31 mouse cellular contexts compared by ENCODE assay signal in the genomic region with DNA sequence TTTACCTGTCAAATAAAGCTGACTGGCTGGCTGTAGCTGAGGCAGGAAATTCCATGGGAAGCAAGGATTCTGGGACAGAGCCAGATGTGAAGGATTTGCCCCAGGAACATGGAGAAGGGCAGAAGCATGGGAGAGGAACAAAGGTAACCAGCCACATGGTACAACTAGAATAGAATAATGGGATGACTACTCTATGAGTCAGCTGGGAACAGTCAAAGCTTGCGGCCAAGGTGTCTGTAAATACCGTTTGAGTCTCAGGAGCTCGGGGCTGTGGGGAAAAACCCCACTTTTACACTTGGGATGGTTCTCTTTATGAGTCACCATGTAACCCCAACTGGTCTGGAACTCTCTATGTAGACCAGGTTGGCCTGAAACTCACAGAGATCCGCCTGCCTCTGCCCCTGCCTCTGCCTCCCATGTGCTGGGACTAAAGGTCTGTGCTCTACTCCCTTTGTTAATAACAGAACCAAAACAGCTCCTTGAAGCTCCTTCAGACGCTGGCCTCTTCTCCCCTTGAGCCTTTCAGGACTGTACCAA. TPM values are rescaled to one million over a fixed set of nuclear protein-coding genes. Genes with fewer than 3 reads are reported as not detected.
DNase-seq lines count a peak whose midpoint lies in the region; ATAC-seq and TF ChIP-seq lines count a peak whose summit lies in the region.
"Had no signal": no experiment of that assay in that cellular context is flagged by ENCODE, and none has a peak within 500 bp of the region (broad histone marks: within the 10 kb centered on the region; RNA-seq: fewer than 3 reads in every experiment).

No protein-coding gene starts in this region.

- DNase-seq in heart, adult 11 months = peak; percentile 68
- no peak for DNase-seq in heart, adult 9 months (ENCODE audit: low spot score in 2 of 2)
- DNase-seq in Patski (ENCODE audit: low read depth, low spot score) = peak; percentile 34
- DNase-seq in gonadal fat pad, adult 2 months (ENCODE audit: low read depth) = peak; percentile 8
- no peak for DNase-seq in layer of hippocampus, adult 2 months (ENCODE audit: low spot score in 2 of 2)
- DNase-seq in ovary, postnatal 10 days (ENCODE audit: low spot score) = no peak
- DNase-seq in thymus, postnatal 36 days = no peak
- DNase-seq: adrenal gland, postnatal 10 days; adrenal gland, postnatal 36 days; cerebellum, adult 11 months; cerebellum, adult 2 months; cerebellum, adult 9-11 months; cerebellum, postnatal 25 days; embryo, embryonic 11 days; gastrocnemius, adult 2 months; gastrocnemius, postnatal 14 days; heart, adult 2 months; heart, postnatal 14 days; heart, postnatal 4 days; kidney, adult 18-20 months had no signal

- POLR2A ChIA-PET in Patski (lab: Charles Lee) = no interaction called here

- TF ChIP-seq CTCF in C2C12 (IDR thresholded peaks at IDR 0.05; ENCODE audit: control insufficient read depth, insufficient read depth, insufficient read length) (no peak), Patski (IDR thresholded peaks at IDR 0.05) (no peak)
- TF ChIP-seq CTCF in layer of hippocampus, adult 2 months (conservative IDR thresholded peaks at IDR 0.05) = no peak

- H3K27ac ChIP-seq in layer of hippocampus, adult 2 months = no peak overlapping the region; the same call in 1 of the 2 replicates
- H3K27ac ChIP-seq: embryonic facial prominence, embryonic 10.5 days; embryonic facial prominence, embryonic 13.5 days; gastrocnemius, adult 2 months; heart, embryonic 15.5 days; hindbrain, embryonic 14.5 days; hindbrain, postnatal 0 days had no signal

- peak; percentile 51 for ATAC-seq in Patski
- ATAC-seq: forebrain, embryonic 14.5 days; hindbrain, postnatal 0 days; inflammation-experienced regulatory T-cells, adult 6 months; intestine, embryonic 16.5 days had no signal

- H3K79me2 ChIP-seq in C2C12 (ENCODE audit: control insufficient read depth, insufficient read depth) = no peaks in the 10 kb centered on the region

- CTCF ChIA-PET in Patski (lab: Charles Lee) = interaction anchor here (1.2 kb wide), 1 partner anchor 9 kb away, joined by 3 read pairs; no protein-coding TSS in a partner anchor

- H3ac ChIP-seq in C2C12 (ENCODE audit: control insufficient read depth, insufficient read length, low read depth) = no peak overlapping the region

- no peaks in the 10 kb centered on the region for H3K79me3 ChIP-seq in C2C12 (ENCODE audit: low read depth)

- H3K4me3 ChIP-seq in C2C12 (ENCODE audit: insufficient read depth, poor library complexity, severe bottlenecking) = no peak overlapping the region
- no peak overlapping the region for H3K4me3 ChIP-seq in layer of hippocampus, adult 2 months
- H3K4me3 ChIP-seq: embryonic facial prominence, embryonic 10.5 days; embryonic facial prominence, embryonic 13.5 days; gastrocnemius, adult 2 months; heart, adult 2 months; heart, embryonic 12.5 days; heart, embryonic 15.5 days had no signal

- in situ Hi-C loops in Patski (cut with MboI; ENCODE audit: low pct_unique_long_range_greater_than_20kb) = no loop called here

- H3K36me3 ChIP-seq in C2C12 (ENCODE audit: control insufficient read depth, insufficient read depth) = peaks cover 90% of the 10 kb centered on the region

- H3K27me3 ChIP-seq in C2C12 (ENCODE audit: control insufficient read depth, insufficient read depth, insufficient read length) (no peaks in the 10 kb centered on the region), Patski (no peaks in the 10 kb centered on the region)
- H3K27me3 ChIP-seq: CH12.LX; embryonic facial prominence, embryonic 13.5 days; heart, embryonic 12.5 days; heart, embryonic 15.5 days had no signal

TF ChIP-seq in C2C12, 6 proteins besides CTCF, POLR2A, EP300 and RAD21:
- TF ChIP-seq CEBPB (IDR thresholded peaks at IDR 0.05; ENCODE audit: low read depth) (no peak), MAX (IDR thresholded peaks at IDR 0.05) (peak; percentile 23), MYOD1 (IDR thresholded peaks at IDR 0.05; ENCODE audit: control insufficient read depth, insufficient read length, low read depth) (no peak), FOSL1 (IDR thresholded peaks at IDR 0.05; ENCODE audit: insufficient read depth, low read length, poor library complexity, severe bottlenecking) (peak; percentile 3), USF1 (IDR thresholded peaks at IDR 0.05; ENCODE audit: low read depth) (no peak), MYOG (IDR thresholded peaks at IDR 0.05; ENCODE audit: control insufficient read depth, extremely low read depth, insufficient read length) (no peak)

RNA-seq across cellular contexts. Expression of a gene that starts 30.9 kb away (rescaled TPM):
- polyA plus RNA-seq in C2C12 (2012; fragmentation: generic; extraction: Trizol) = 71.0 TPM
- 203 TPM for polyA plus RNA-seq in Patski (2021)
- 138 and 142 TPM in 2 replicates for polyA plus RNA-seq in gonadal fat pad, adult 2 months (2012; rRNA removed)
- 100 to 1,000 TPM; 122 to 128 TPM for total RNA-seq in layer of hippocampus, adult 2 months (2021)

RNA-seq across cellular contexts. Expression of a gene that starts 55.1 kb away (rescaled TPM):
- 112 TPM for polyA plus RNA-seq in C2C12 (2012; fragmentation: generic; extraction: Trizol)
- 59.9 TPM for polyA plus RNA-seq in Patski (2021)
- 10.0 and 16.2 TPM in 2 replicates for polyA plus RNA-seq in gonadal fat pad, adult 2 months (2012; rRNA removed)
- 10 to 100 TPM; 53.3 to 56.6 TPM for total RNA-seq in layer of hippocampus, adult 2 months (2021)

RNA-seq across cellular contexts. Expression of a gene that starts 55.3 kb away (rescaled TPM):
- polyA plus RNA-seq in C2C12 (2012; fragmentation: generic; extraction: Trizol) (9.7 TPM), Patski (2021) (13.4 TPM)
- 9.0 and 9.4 TPM in 2 replicates for polyA plus RNA-seq in gonadal fat pad, adult 2 months (2012; rRNA removed)
- total RNA-seq in layer of hippocampus, adult 2 months (2021) = 100 to 1,000 TPM; 108 to 110 TPM

Comparison
In these comparisons a context has a peak if more than half of its experiments do, and no peak if none do; other contexts are left out.
1. DNase-seq: peak in heart, adult 11 months (single experiment), Patski (single experiment) and gonadal fat pad, adult 2 months (single experiment); none in heart, adult 9 months (0 of 2), layer of hippocampus, adult 2 months (0 of 2), ovary, postnatal 10 days (single experiment) and thymus, postnatal 36 days (0 of 2).